Mouse (Mus musculus) kidney, adult 9 months (tissue): ENCODE data around the gene Hpcal4.

Experiments used
- DNase-seq: peaks from one replicate; pipeline ENCODE4 v3.0.0; 2022

The Hpcal4 gene

DNA sequence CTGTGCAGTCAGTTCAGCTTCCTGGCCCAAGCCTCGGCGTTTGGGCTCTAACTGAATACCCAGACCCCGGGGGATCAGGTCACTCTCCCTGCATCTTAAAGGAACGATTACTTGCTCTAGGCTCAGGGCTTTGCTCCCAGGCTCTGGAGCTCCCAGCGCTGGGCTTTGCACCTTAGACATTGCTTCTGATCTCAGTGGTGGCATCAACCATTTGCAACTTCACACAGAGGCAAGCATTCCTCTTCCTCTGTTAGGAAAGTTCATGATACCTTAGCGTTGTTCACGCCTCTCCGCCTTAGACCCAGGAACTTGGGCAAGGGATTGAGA lies 19.0 kb downstream of the Hpcal4 start:
- DNase-seq, result no peak

DNA sequence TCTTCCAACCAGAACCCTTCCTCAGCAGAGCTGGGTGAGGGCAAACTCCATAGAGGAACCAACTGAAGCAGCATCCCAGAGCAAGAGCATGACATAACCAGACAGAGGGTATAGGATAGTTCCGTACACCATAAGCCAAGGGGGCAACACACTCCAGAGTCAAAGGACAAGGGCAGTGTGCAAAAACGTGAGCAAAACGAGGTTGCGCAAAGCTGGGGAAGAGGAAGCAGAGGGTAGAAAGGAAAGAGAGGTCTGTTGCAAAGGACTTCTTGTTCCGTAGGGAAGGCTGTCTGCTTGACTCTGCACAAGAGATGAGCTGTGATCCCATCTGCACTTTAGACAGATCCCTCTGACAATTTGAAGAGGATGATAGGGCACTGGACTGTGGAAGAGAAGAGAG lies 24.3 kb downstream of the Hpcal4 start:
- DNase-seq, result no peak

DNA sequence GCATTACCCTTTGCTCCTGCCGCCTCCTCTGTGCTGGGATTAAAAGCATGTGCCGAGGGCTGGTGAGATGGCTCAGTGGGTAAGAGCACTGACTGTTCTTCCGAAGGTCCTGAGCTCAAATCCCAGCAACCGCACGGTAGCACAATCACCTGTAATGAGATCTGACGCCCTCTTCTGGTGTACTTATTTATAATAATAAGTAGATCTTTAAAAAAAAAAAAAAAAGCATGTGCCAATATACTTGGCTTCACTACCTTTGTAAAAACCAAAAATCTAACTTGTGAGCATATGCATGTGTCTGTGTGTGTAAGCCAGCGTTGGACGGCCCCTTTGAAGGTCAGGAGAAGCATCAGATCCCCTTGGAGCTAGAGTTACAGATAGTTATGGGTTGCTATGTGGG lies 28.0 kb downstream of the Hpcal4 start:
- no peak for DNase-seq

DNA sequence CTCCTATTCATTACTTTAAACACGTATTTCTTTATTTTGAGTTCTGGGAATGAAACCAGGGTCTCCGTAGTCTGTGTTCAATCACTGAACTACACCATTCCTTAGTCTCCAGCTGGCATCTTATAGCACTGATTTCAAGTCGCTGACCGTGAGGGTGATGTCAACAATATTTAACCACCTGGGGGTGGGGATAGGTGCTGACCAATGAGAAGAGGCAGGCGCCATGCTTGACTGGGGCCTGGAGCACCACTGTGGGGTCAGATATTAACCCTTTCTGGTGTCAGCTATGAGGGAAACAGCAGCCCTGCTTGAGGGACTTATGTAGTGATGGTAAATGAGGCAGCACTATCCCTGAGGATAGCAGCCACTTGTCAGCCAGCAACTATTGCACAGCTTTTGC lies 28.4 kb downstream of the Hpcal4 start:
- no peak for DNase-seq

DNA sequence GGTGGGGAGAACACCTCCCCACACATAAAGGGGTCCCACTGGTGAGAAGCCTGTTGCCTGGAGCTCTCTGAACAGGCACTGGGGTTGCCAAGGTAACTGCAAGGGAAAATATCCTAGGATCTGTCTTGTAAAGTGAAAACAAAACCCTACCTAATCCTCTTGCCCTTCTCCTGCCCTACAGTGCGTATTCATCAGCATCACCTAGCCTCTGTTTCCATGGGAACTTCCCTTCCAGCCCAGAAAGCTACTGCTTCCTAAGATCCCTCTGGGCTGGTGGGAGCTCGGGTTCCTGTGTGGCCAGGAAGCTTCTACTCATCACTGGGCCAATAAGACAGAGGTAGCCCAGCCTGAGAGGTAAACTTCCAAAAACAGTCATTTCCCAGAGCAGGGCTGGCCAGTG lies 29.3 kb downstream of the Hpcal4 start:
- DNase-seq, result no peak

DNA sequence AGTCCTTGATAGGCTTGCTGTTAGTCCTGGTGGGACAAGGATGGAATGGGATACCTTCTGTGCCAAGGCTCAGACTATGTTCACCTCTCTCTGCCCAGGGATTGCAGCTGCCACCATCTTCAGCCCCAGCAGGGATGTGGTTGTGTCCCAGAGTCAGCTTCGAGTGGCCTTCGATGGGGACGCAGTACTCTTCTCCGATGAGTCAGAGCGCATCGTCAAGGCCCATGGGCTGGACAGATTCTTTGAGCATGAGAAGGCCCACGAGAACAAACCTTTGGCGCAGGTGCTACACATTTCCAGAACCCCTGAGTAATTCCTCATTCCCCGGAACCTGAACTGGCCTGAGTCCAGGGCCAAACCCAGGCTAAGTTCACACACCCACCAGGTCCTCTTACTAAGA lies 30.9 kb downstream of the Hpcal4 start:
- DNase-seq, result no peak

DNA sequence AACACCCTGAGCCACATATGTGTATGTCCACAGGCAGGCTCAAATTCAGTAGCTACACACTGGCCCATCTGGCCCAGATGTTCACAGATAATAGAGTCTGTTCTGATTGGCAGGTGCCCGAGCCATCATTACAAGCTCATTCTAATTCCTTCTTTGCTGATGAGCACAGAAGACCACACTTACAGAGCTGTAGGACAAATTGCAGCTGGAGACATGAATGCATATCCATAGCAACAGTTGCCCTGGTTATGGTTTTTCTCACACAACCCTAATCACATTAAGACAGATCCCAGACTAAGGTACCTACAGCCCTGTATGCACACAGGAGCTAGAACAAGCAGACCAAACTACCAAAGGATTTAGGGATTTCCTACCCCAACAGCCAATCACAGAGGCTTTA lies 32.3 kb downstream of the Hpcal4 start:
- DNase-seq, result no peak

DNA sequence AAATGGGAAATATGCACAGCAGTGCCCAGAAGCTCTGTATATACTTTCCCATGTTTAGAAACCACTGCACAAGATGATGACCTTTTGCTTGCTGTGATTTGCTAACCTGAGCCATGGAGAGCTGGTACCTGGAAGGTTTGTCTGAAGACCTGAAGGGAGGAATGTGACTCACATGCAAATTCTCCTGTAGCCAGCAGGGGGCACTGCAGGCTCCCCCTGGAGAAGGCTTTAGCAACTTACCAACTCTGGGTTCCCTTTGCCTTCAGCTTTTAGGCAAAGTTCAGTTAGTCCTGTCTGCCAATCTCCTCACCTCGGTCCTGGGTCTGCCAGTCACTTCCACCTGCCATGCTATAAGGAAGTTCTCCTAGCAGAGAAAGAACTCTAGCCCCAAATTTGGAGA lies 33.8 kb downstream of the Hpcal4 start:
- peak; percentile 46 for DNase-seq

DNA sequence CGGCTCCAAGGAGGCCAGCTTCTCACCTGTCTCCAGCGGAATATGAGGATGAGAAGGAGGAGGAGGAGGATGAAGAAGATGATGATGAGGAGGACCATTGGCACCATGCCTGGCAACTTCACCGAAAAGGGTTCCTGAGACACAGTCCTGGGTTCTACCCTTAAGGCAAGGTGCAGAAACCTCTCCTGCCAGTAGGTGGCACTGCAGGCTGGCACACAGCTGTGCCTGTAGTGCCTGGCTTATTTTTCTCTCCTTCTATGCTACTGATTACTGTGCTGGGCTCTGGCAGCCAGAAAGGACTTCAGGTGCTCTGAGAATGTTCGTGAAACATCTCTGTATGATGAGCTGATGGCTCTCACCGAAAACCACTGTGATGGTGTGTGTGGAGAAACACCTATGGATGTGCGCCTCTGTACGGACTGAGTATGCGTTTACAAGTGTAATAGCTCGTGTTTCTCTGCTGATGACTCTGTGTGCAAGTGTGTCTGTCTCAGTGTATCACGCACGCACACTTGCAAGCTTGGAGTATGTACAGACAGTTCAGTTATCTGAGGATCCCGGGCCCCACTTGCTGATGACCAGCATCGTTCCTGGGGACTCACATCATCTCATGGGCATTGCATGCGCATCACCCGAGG lies 36.8 kb downstream of the Hpcal4 start:
- peak; percentile 60 for DNase-seq

DNA sequence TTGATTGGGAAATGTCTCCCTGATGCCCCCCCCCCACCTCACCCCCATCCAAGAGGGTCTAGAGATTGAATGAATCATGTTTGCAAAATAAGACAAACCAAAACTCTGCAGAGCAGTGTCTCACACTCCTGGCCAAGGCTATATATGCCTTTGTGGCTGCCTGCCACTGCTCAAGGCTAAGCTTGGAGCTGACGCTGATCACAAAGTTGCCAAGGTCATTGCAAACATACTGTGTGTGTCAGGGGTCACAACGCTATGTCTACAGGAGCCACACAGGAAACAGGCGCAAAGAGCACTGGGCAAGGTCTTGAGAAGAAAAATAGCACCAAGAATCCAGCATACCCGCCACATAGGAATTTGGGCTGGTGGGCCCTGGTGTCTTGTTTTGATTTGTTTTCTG lies 37.6 kb downstream of the Hpcal4 start:
- DNase-seq, result no peak

DNA sequence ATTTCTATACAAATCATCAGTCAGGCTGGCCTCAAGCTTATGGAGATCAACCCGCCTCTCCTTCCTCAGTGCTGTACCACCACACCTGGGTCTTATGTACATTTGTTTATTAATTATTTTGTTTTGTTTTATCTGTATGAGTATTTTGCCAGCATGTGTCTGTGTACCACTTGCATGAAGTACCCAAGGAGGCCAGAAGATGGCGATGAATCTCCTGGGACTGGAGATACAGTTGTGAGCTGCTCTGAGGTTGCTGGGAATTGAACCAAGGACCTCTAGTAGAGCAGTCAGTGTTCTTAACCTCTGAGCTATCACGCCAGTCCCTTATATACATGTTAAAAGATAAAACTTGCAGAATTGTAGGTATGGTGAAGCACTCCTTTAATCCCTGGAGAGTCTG lies 40.3 kb downstream of the Hpcal4 start:
- DNase-seq, result no peak

DNA sequence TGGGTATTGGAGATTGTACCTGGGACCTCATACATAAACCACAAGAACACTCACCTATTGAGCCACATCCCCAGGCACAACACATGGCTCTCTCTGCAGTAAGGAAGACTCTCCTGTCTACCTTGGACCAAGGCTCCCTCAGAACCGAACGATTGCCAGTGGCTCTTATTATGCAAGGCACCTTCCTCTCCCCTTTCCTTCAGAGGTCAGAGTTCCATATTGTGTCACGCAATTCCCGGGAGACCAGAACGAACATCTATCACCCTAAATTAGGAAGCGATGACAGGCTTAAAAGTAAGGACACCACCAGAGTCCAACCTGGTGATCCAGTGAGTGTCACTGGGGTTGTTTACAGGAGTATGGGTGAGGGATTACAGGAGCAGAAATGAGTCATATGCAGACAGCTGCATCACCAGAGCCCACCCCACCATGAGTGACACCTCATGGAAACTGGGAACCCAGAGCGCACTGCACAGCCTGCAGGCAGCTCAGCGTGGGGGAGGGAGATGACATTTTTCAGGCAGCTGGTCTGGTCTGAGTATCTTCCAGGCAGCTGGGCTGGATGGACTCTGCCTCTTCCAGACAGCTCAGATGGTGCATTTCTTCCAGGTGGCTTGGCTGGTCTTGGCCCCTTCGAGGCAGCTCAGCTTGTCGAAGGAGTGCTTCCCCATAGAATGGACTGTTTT lies 42.8 kb downstream of the Hpcal4 start:
- no peak for DNase-seq

DNA sequence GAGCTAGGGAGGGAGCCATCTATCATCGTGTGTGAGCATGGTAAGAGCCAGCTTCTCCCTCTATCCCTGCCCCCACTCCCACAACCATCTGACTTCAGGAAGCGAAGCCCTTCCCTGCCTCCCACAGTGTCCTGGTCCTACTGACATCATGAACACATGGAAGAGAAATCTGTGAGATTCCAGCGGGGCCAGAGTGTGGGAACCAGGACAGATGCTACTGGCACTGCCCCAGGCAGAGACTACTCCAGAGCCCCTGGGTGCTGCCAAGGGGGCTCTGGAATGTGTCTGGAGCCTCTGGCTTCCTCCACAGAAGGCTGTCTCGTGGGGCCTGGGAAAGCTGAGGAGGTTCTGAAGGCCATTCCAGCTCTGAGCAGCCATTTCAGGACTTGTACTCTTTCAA lies 44.7 kb downstream of the Hpcal4 start:
- no peak for DNase-seq

DNA sequence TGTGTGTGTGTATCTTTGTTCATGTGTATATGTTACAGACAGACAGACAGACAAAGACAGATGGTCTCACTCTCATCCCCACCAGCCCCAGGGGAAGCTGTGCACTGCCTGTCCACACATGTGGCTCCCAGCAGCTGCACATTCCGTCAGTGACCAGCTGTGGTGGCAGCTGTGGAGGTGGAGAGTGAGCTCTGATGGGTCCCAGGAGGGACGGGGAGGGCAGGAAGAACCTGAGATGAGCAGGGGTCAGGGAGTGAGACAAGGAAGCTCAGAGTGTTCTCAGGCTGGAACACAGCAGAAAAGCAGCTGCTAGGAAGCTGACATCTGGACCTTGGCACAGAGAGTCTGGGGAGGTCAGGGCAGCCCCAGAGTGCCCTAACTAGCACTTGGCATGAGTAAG lies 45.2 kb downstream of the Hpcal4 start:
- peak; percentile 35 for DNase-seq

DNA sequence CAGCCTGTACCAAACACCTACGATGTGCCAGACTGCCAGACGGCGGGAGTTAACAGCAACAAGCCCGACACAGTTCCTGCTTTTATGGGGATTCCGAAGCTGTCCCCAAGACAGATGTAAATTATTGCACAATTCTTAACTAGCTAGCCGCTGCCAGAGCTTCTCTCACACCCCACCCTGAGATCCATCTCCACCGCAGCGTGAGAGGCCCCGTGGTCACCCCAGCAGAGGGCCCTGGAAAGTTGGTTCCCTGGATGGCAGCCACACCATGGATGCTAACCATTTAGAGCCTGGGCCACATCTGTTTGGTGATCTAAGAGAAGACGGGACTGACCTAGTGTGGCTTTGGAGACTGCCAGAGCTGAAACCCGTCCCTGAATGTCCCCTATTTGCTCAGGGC lies 46.1 kb downstream of the Hpcal4 start:
- no peak for DNase-seq

DNA sequence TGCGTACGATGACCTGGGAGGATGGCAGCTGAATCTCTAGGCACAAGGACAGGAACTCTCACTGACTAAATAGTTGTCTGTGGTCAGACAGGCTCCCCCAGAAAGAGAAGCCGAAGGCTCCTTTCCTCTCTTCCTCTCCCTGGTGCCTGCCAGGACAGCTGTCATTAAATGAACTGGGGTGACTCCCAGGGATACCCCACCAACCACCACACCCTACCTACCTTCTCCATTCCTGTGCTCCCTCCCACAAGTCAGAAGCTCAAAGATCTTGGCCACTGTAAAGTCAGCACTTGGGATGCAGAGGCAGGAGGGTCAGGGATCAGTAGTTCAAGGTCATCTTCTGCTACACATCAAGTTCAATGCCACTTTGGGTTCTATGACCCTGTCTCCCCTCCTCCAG lies 49.8 kb downstream of the Hpcal4 start:
- no peak for DNase-seq

DNA sequence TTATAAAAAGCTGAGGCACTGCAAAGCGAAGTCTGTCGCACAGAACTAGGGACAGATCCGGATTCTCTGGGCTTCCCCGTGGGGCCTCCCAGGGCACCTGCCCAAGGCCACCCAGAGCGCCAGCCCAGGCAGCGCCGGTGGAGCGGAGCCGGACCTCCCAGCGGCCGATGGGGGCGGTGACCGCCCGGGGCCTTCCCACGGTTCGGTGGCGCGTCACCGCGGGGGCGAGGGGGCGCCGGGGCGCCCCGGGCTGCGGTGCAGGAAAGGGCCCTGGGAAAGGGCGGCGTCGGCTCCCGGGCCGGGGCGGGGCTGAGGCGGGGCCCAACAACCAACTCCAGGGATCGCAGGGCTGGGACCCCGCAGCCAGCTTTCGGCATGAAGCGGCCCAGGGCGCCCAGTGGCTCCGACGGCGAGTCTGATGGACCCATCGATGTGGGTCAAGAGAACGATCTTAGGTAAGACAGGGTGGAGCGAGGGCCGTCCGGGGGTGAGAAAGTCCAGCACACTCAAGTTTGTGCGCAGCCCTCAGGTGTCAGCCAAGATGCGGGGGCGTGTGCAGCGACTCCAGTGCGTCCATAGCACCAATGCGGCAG lies 50.6 kb downstream of the Hpcal4 start, which contains the start of gene Heyl:
Heyl (plus strand) TSS at position 65 of the 593 bp plus-strand sequence.
- DNase-seq, result peak; percentile 69

DNA sequence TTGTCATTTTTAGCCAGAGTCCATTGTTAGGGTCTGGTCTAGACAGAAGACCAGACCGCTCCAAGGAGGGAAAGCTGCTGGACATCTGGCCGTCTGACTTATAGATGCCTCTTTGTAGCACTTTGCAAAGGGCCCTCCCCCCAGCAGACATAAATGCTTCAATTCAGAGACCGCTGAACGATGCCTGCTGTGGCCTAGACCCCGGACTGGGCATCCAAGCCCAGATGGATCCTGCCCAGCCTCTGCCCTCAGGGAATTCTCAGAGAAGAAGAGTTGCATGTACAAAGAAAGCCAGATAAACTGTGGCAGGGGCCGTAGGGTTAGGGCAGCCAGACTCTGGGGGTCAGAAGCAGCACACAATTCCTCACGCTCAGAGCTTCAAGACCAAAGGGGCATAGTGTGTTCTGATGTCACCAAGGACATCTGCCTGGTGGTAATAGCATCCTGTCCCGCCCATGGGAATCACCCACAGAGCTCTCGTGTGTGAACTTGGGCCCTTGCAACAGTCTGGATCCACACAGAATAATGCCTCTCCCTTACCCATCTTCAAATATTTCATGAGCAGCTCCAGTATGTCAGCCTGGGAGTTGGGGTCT lies 52.9 kb downstream of the Hpcal4 start:
- no peak for DNase-seq

DNA sequence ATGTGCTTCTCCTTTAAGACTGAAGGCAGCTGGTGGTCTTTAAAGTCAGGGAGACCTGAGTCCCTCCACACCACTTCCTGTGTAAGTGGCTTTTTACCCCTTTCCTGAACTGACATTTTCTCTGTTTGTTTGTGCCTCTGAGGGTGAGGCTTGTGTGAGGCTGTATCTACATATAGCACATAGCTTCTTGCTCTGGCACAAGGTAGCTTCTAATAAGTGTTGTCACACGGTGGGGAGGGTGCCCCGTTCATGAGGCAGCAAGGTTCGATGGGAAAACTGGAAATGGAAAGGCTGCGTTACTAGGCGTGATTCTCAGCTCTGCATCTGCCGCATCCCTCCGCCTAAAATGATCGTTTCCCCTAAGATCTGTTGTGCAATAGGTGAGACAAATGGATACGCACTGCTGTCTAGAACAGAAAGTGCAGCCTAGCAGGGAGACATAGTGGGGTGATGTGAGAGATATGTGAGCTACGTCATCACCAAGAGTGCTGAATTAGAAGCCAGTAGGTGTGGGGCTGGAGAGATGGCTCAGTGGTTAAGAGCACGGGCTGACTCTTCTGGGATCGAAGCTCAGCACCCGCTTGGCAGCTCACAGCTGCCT lies 53.5 kb downstream of the Hpcal4 start:
- no peak for DNase-seq

DNA sequence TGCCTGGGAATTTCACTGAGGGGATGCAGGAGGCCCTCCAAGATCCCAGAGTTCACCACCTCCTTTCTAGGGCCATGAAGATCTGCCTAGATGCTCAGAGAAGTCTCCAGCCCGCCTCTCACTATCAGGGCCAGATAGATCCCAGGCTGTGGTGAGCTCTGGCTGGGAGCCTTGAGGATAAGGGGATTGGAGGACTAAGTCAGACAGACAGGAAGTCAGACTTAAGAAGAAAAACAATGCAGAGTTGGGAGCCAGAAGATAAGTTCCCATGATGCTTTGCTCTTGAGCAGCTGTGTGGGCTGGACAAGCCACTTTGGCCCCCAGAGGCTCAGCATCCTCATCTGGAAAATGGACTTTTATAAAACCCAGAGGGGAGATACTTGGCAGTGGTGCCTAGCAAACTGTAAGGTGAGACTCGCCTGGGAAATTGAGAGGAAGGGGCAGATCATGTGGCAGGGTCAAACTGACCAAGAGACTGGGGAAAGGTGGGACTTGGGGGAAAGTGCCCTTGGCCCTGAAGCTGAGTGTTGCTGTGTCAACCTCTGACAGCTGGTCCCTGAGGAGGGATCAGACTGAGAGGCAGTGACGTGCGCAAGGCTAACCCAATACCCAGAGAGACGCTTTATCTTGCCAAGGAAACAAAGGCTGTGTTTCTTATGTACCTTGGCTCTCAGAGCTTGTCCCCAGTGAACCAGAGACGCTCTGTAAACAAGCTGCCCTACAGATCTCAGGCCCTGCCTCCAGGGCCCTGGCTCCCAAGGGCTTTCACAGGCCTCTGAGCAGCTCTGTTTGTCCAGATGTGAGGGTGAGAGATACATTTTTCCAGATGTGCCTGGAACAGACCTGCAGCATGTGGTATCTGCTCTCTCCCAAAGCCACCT lies 54.6 kb downstream of the Hpcal4 start:
- DNase-seq, result peak; percentile 35

DNA sequence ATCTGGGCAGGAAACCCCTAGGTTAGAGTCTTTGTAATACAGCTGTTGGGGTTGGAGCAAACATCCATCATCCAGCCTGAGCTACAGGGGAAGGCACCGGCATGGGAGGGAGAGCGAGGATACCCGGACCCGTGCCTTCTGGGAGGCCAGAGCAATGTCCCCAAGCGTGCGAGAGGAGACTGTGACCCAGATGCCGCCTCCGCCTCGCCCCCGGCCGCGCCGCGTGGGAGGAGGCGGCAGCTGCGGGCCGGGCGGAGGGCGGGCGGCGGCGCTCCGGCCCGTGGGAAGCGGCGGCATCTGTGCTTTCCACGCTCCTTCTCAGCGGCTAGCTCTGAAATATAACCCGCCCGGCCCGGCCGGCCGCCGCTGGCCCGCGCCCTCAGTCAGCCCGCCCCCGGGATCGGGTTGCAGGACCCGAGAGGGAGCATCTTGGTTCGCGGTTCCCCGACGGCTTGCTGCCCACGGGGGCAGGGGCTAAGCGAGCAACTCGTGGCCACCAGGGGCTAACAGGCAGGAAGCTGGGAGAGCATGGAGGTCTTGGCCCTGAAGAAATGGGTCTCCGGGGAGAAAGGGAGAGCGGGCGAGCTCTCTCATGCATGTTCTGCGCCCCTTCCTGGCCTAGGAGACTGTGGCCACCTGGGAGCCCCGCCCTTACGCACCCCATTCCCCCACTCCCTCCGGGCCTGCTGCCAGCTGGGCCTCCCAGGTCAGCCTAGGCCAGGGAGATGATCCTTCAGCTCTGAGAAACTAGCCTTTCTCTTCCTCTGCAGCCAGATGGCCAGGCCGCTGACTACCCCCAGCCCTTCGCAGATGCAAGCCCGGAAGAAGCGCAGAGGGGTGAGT lies 56.6 kb downstream of the Hpcal4 start:
- peak; percentile 48 for DNase-seq
